7 mouse cellular contexts compared by ENCODE assay signal in genomic region chr9:56980186-56980585, GRCm38 (mm10).
"Had no signal": no experiment of that assay in that cellular context is flagged by ENCODE, and none has a peak within 500 bp of the region (broad histone marks: within the 10 kb centered on the region; RNA-seq: fewer than 3 reads in every experiment).

No protein-coding gene starts in this region.

- DNase-seq: liver, postnatal 0 days; lung, adult 2 months; lung, postnatal 14 days; lung, postnatal 36 days; right cerebral cortex, postnatal 14 days; thymus, adult 2 months; thymus, postnatal 36 days had no signal
